Mouse (Mus musculus): ENCODE measurements around the gene Ppp1r15a. TPM values are rescaled to one million over a fixed set of nuclear protein-coding genes. Genes with fewer than 3 reads are reported as not detected.
"Not testable (repeated sequence)": the region's sequence is repeated elsewhere in the genome, so short reads cannot be mapped to it uniquely, and the experiment has no call there.

The Ppp1r15a gene
- total and polyA plus RNA-seq, 2 experiments from 2014 or later = 23.8 to 23.9 TPM

GRCm38 (mm10) chr7:45537602-45538001 lies 11.5 kb upstream of the Ppp1r15a start:
- H3K4me2 ChIP-seq (ENCODE audit: low read depth) = peak overlapping the region; percentile 88
- peak overlapping the region; percentile 63 for H3K4me3 ChIP-seq (ENCODE audit: low read depth, low read length)
- no peaks in the 10 kb centered on the region for H3K27me3 ChIP-seq (ENCODE audit: insufficient read depth, low read length)
- H3K9ac ChIP-seq = peak overlapping the region; percentile 70
- WGBS = 85% methylated on average over 10 of the region's 10 CpGs
- no peaks in the 10 kb centered on the region for H3K36me3 ChIP-seq (ENCODE audit: insufficient read depth)
- no peak for DNase-seq
- TF ChIP-seq CTCF (IDR thresholded peaks at IDR 0.05; ENCODE audit: low read depth) = no peak
- ATAC-seq = no peak
- H3K27ac ChIP-seq (ENCODE audit: low read depth, low read length) = no peak overlapping the region
- H3K9me3 ChIP-seq (ENCODE audit: low read length) = no peaks in the 10 kb centered on the region
- peaks cover 6% of the 10 kb centered on the region for H3K4me1 ChIP-seq (ENCODE audit: insufficient read depth)

- H3K27ac ChIP-seq (ENCODE audit: low read depth, low read length) = no peak overlapping the region
- 67% methylated on average over 1 of the region's 1 CpGs for WGBS
- no peaks in the 10 kb centered on the region for H3K27me3 ChIP-seq (ENCODE audit: insufficient read depth, low read length)
- no peak overlapping the region for H3K4me2 ChIP-seq (ENCODE audit: low read depth)
- no peak overlapping the region for H3K4me3 ChIP-seq (ENCODE audit: low read depth, low read length)
- peaks cover 6% of the 10 kb centered on the region for H3K4me1 ChIP-seq (ENCODE audit: insufficient read depth)
- DNase-seq (no peak), ATAC-seq (no peak)
- H3K36me3 ChIP-seq (ENCODE audit: insufficient read depth) = no peaks in the 10 kb centered on the region
- TF ChIP-seq CTCF (IDR thresholded peaks at IDR 0.05; ENCODE audit: low read depth) = no peak
- no peak overlapping the region for H3K9ac ChIP-seq
- no peaks in the 10 kb centered on the region for H3K9me3 ChIP-seq (ENCODE audit: low read length)
Observed at GRCm38 (mm10) chr7:45535676-45536075, 9.6 kb upstream of the Ppp1r15a start.

DNA sequence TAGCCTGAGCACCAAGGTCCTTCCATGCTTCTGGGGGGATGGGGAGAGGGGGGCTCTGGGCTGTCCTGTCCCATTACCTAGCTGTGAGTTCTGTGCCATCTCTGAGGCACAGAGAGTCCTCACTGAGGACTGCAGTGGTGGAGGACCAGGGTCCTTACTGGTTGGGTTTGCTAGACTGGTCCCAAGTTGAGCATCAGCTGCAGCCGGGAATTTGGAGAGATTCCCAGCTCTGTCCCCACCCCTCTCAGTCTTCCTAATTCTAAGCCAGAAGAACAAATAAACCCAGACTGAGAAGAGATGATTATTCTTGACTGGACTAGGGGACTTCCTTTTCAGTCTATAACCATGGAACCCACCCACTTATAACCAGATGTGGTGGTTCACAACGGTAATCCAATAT lies 4.6 kb upstream of the Ppp1r15a start:
- Histone ChIP-seq H3K9me3 (ENCODE audit: low read length) (no peaks in the 10 kb centered on the region), H3K4me2 (ENCODE audit: low read depth) (no peak overlapping the region), H3K27me3 (ENCODE audit: insufficient read depth, low read length) (no peaks in the 10 kb centered on the region), H3K27ac (ENCODE audit: low read depth, low read length) (no peak overlapping the region), H3K4me1 (ENCODE audit: insufficient read depth) (no peaks in the 10 kb centered on the region), H3K36me3 (ENCODE audit: insufficient read depth) (no peaks in the 10 kb centered on the region), H3K9ac (no peak overlapping the region), H3K4me3 (ENCODE audit: low read depth, low read length) (no peak overlapping the region)
- 66% methylated on average over 2 of the region's 2 CpGs for WGBS
- TF ChIP-seq CTCF (IDR thresholded peaks at IDR 0.05; ENCODE audit: low read depth) = no peak
- DNase-seq (no peak), ATAC-seq (no peak)

DNA sequence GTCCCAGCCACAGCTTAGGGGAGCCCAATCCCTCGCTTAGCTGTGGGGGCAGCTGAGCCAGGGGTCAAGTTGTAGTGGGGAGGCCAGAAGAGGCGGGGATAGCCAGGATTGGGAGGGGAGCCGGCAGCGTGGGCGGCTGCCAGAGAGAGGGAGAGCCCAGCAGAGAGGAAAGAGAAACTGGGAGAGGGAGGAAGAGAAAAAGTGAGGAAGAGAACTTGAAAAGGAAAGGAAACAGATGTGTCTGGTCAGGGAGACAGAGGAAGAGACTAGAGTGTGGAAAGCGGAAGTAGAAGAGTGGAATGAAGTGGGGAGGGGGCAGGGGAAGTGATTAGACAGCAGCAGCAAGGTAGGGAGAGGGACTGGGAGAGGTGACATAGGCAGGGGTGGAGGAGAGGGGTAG lies 3.4 kb upstream of the Ppp1r15a start:
- Histone ChIP-seq H3K9me3 (ENCODE audit: low read length) (no peaks in the 10 kb centered on the region), H3K27ac (ENCODE audit: low read depth, low read length) (no peak overlapping the region), H3K36me3 (ENCODE audit: insufficient read depth) (no peaks in the 10 kb centered on the region), H3K4me2 (ENCODE audit: low read depth) (no peak overlapping the region), H3K9ac (no peak overlapping the region), H3K27me3 (ENCODE audit: insufficient read depth, low read length) (no peaks in the 10 kb centered on the region), H3K4me1 (ENCODE audit: insufficient read depth) (no peaks in the 10 kb centered on the region), H3K4me3 (ENCODE audit: low read depth, low read length) (no peak overlapping the region)
- no peak for TF ChIP-seq CTCF (IDR thresholded peaks at IDR 0.05; ENCODE audit: low read depth)
- 19% methylated on average over 6 of the region's 6 CpGs for WGBS
- DNase-seq (no peak), ATAC-seq (no peak)

DNA sequence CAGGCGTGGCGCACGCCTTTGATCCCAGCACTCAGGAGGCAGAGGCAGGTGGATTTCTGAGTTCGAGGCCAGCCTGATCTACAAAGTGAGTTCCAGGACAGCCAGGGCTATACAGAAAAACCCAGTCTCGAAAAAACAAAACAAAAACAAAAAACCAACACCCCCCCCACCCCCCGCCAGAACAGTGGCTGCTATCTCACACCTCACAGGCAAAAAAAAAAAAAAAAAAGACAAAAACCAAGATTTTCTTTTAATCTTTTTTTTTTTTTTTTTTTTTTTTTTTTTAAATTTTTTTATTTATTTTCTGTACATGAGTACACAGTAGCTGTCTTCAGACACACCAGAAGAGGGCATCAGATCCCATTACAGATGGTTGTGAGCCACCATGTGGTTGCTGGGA lies 1.1 kb upstream of the Ppp1r15a start:
- not testable (repeated sequence) for H3K27me3 ChIP-seq (ENCODE audit: insufficient read depth, low read length); H3K4me1 ChIP-seq (ENCODE audit: insufficient read depth); H3K27ac ChIP-seq (ENCODE audit: low read depth, low read length); H3K9me3 ChIP-seq (ENCODE audit: low read length); DNase-seq; H3K4me2 ChIP-seq (ENCODE audit: low read depth); H3K9ac ChIP-seq; H3K4me3 ChIP-seq (ENCODE audit: low read depth, low read length); ATAC-seq; H3K36me3 ChIP-seq (ENCODE audit: insufficient read depth)
- WGBS = 92% methylated on average over 6 of the region's 6 CpGs

DNA sequence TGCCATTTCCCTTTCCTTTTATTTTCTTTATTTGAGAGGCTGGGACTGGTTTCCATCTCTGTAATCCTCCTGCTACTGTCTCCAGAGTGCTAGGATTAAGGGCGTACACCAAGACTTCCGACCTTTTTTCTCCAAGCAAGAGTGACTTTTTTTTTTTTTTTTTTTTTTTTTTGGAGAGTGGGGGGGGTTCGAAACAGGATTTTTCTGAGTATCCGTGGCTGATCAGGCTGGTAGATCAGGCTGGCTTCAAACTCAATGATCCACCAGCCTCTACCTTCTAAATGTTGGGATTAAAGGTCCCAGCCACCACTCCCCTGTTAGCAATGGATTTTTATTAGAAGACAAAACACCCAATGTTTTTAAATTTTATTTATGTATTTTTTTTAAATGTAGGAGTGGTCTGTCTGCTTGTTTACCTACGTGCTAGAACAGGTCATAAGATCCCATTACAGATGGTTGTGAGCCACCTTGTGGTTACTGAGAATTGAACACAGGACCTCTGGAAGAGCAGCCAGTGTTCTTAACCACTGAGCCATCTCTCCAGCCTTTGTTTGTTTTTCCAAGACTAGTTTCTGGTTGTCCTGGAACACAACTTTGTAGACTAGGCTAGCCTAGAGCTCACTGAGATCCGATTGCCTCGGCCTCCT lies 529 bp upstream of the Ppp1r15a start:
- Histone ChIP-seq H3K9ac (peak overlapping the region; percentile 83), H3K27me3 (ENCODE audit: insufficient read depth, low read length) (no peaks in the 10 kb centered on the region), H3K9me3 (ENCODE audit: low read length) (no peaks in the 10 kb centered on the region), H3K4me3 (ENCODE audit: low read depth, low read length) (peak overlapping the region; percentile 89), H3K4me2 (ENCODE audit: low read depth) (peak overlapping the region; percentile 63), H3K4me1 (ENCODE audit: insufficient read depth) (no peaks in the 10 kb centered on the region), H3K36me3 (ENCODE audit: insufficient read depth) (no peaks in the 10 kb centered on the region), H3K27ac (ENCODE audit: low read depth, low read length) (peak overlapping the region; percentile 77)
- TF ChIP-seq CTCF (IDR thresholded peaks at IDR 0.05; ENCODE audit: low read depth) = 0 out of 2 replicates have a peak, but pooled peaks have one; percentile 20
- no peak for ATAC-seq
- no peak for DNase-seq
- WGBS = 27% methylated on average over 7 of the region's 7 CpGs

GRCm38 (mm10) chr7:45524841-45525621 lies 1.0 kb downstream of the Ppp1r15a start:
- Histone ChIP-seq H3K4me2 (ENCODE audit: low read depth) (peak overlapping the region; percentile 63), H3K27me3 (ENCODE audit: insufficient read depth, low read length) (no peaks in the 10 kb centered on the region), H3K4me1 (ENCODE audit: insufficient read depth) (no peaks in the 10 kb centered on the region), H3K9me3 (ENCODE audit: low read length) (no peaks in the 10 kb centered on the region), H3K27ac (ENCODE audit: low read depth, low read length) (peak overlapping the region; percentile 84), H3K4me3 (ENCODE audit: low read depth, low read length) (peak overlapping the region; percentile 89), H3K36me3 (ENCODE audit: insufficient read depth) (no peaks in the 10 kb centered on the region), H3K9ac (peak overlapping the region; percentile 83)
- DNase-seq (no peak), ATAC-seq (no peak)
- 34% methylated on average over 12 of the region's 12 CpGs for WGBS
- TF ChIP-seq CTCF (IDR thresholded peaks at IDR 0.05; ENCODE audit: low read depth) = no peak
